Mouse (Mus musculus) left cerebral cortex, adult 8-10 months (tissue): Measurements from ENCODE around the gene Pnpla5. TPM values are rescaled to one million over a fixed set of nuclear protein-coding genes. Genes with fewer than 3 reads are reported as not detected.
"Not testable (repeated sequence)": the region's sequence is repeated elsewhere in the genome, so short reads cannot be mapped to it uniquely, and the experiment has no call there.

Source experiments
- DNase-seq, 2 experiments: peaks; one replicate each; pipeline ENCODE4 v3.0.0; 2022; ENCODE audit warnings: low spot score in 2 of 2
- total RNA-seq, 4 experiments: library from RNA; stranded (reverse); gene quantifications; 2 replicates each; pipeline ENCODE4 v1.2.4; 2022

The Pnpla5 gene
- not detected for total RNA-seq

GRCm38 (mm10) chr15:84123075-84123474 lies at the start of gene Pnpla5:
TSS of gene Pnpla5 (minus strand) at chr15:84123175.
- no peak for DNase-seq

- no peak for DNase-seq
These were observed 48.2 kb upstream of the Pnpla5 start for GRCm38 (mm10) chr15:84171166-84171565.

- no peak for DNase-seq
These were observed 46.5 kb upstream of the Pnpla5 start for GRCm38 (mm10) chr15:84169511-84169910.

- peak in 1 of 2 experiments; percentile 28 for DNase-seq
These were observed 45.5 kb upstream of the Pnpla5 start for GRCm38 (mm10) chr15:84168170-84169161.

GRCm38 (mm10) chr15:84167600-84167999 lies 44.6 kb upstream of the Pnpla5 start, which contains the start of gene Pnpla3:
TSS of gene Pnpla3 (plus strand) at chr15:84167837.
- DNase-seq: peak; percentile 95 to 98

- no peak for DNase-seq
These were observed 43.8 kb upstream of the Pnpla5 start for GRCm38 (mm10) chr15:84166818-84167217.

GRCm38 (mm10) chr15:84161871-84162270 lies 38.9 kb upstream of the Pnpla5 start:
- no peak for DNase-seq

- DNase-seq: not testable (repeated sequence)
These were observed 34.6 kb upstream of the Pnpla5 start for GRCm38 (mm10) chr15:84157530-84157929.

GRCm38 (mm10) chr15:84156158-84156557 lies 33.2 kb upstream of the Pnpla5 start:
- no peak for DNase-seq

- no peak for DNase-seq
These were observed 18.0 kb upstream of the Pnpla5 start for GRCm38 (mm10) chr15:84140929-84141328.

GRCm38 (mm10) chr15:84140109-84140508 lies 17.1 kb upstream of the Pnpla5 start:
- no peak for DNase-seq

- DNase-seq: no peak
These were observed 16.6 kb upstream of the Pnpla5 start for GRCm38 (mm10) chr15:84139592-84140005.

GRCm38 (mm10) chr15:84136473-84137415 lies 13.8 kb upstream of the Pnpla5 start:
- no peak for DNase-seq

- no peak for DNase-seq
These were observed 12.5 kb upstream of the Pnpla5 start for GRCm38 (mm10) chr15:84135472-84135871.

GRCm38 (mm10) chr15:84133440-84133839 lies 10.5 kb upstream of the Pnpla5 start:
- DNase-seq: no peak

- DNase-seq: no peak
These were observed 9.0 kb upstream of the Pnpla5 start for GRCm38 (mm10) chr15:84131971-84132370.

- DNase-seq: no peak
These were observed 8.3 kb upstream of the Pnpla5 start for GRCm38 (mm10) chr15:84131096-84131786.

- DNase-seq: no peak
These were observed 3.9 kb upstream of the Pnpla5 start for GRCm38 (mm10) chr15:84126871-84127270.

GRCm38 (mm10) chr15:84126447-84126846 lies 3.5 kb upstream of the Pnpla5 start:
- DNase-seq: no peak

- DNase-seq: no peak
These were observed 1.1 kb upstream of the Pnpla5 start for GRCm38 (mm10) chr15:84124086-84124485.

GRCm38 (mm10) chr15:84121036-84121435 lies 1.9 kb downstream of the Pnpla5 start:
- DNase-seq: no peak
